Mouse (Mus musculus) layer of hippocampus, adult 9-10 months (tissue): Measurements from ENCODE around the gene Fyco1.

ENCODE experiments used
- DNase-seq: peaks from one replicate; pipeline ENCODE4 v3.0.0; 2022; ENCODE audit warnings: low spot score

Fyco1 gene

GRCm38 (mm10) chr9:123740799-123741198, 110.9 kb downstream of the Fyco1 start:
- no peak for DNase-seq
